Mouse (Mus musculus) brain, embryonic 14.5 days (tissue): ENCODE results near the gene Wnt8b.

Source experiments
- CTCF ChIP-seq: fragments of 200-500 bp; IDR thresholded peaks from 2 replicates; pipeline ENCODE4 v1.5.1; 2012; ENCODE audit warnings: inconsistent platforms, mild to moderate bottlenecking, moderate library complexity, borderline replicate concordance; ENCODE audit not compliant: insufficient read depth, insufficient read length; ENCODE audit errors: extremely low read depth
- POLR2A ChIP-seq: fragments of 200-500 bp; IDR thresholded peaks from 2 replicates; pipeline ENCODE4 v1.6.1; 2012; ENCODE audit warnings: mild to moderate bottlenecking, inconsistent platforms, borderline replicate concordance; ENCODE audit not compliant: poor library complexity, insufficient read depth, insufficient read length, severe bottlenecking; ENCODE audit errors: extremely low read depth

DNA sequence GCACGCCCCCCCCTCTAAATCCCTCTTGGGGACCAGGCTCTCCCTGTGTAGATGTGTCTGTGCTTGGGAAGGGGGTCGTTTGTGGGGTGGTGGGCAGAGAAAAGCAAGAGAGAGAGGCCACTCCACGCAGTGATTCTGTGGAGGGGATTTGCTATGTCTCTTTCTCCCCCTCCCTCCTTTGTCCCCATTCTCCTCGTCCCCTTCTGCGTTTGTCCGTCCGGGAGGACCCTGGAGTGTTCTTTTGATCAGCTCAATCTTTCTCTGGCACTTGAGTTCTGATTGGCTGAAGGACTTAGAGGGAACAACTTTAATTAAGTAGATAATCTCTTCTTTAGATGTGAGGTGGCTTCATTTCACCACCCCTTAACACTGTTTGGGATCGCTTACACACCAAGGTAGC is at the start of gene Wnt8b:
- TF ChIP-seq CTCF (no peak), POLR2A (no peak)
